Comparison of ENCODE assay signal across 8 mouse cellular contexts in genomic region chr6:23249616-23250287, GRCm38 (mm10). TPM values are rescaled to one million over a fixed set of nuclear protein-coding genes. Genes with fewer than 3 reads are reported as not detected.
A peak's percentile ranks its signal among the peaks of the same experiment; 100 is the strongest.
DNase-seq lines count a peak whose midpoint lies in the region; ATAC-seq and TF ChIP-seq lines count a peak whose summit lies in the region.
"Had no signal": no experiment of that assay in that cellular context is flagged by ENCODE, and none has a peak within 500 bp of the region (broad histone marks: within the 10 kb centered on the region; RNA-seq: fewer than 3 reads in every experiment).

No protein-coding gene starts in this region.

- H3K27ac ChIP-seq in lung, embryonic 15.5 days: no peak overlapping the region
- H3K27ac ChIP-seq in forebrain, embryonic 11.5 days (ENCODE audit: low read depth, low read length): peak overlapping the region; percentile 94
- H3K27ac ChIP-seq in limb, embryonic 14.5 days (replicated peaks; ENCODE audit: low read depth, low read length): no peak overlapping the region
- H3K27ac ChIP-seq in stomach, embryonic 16.5 days (ENCODE audit: low read length): no peak overlapping the region

- peak overlapping the region; percentile 70 for H3K4me2 ChIP-seq in lung, embryonic 15.5 days
- peak overlapping the region; percentile 75 for H3K4me2 ChIP-seq in forebrain, embryonic 11.5 days (ENCODE audit: low read depth, low read length, severe bottlenecking)
- H3K4me2 ChIP-seq in limb, embryonic 14.5 days (replicated peaks; ENCODE audit: low read depth, low read length, severe bottlenecking): peak overlapping the region; percentile 73
- H3K4me2 ChIP-seq in stomach, embryonic 16.5 days (ENCODE audit: low read depth, low read length): peak overlapping the region; percentile 58

- H3K4me3 ChIP-seq in lung, embryonic 15.5 days: peak overlapping the region; percentile 37
- H3K4me3 ChIP-seq in forebrain, embryonic 11.5 days (ENCODE audit: low read depth, low read length): peak overlapping the region; percentile 66
- peak overlapping the region; percentile 42 for H3K4me3 ChIP-seq in limb, embryonic 14.5 days (replicated peaks; ENCODE audit: low read length)
- H3K4me3 ChIP-seq in stomach, embryonic 16.5 days (replicated peaks; ENCODE audit: low read length): peak overlapping the region; percentile 43

- H3K9me3 ChIP-seq in lung, embryonic 15.5 days: no peaks in the 10 kb centered on the region
- no peaks in the 10 kb centered on the region for H3K9me3 ChIP-seq in forebrain, embryonic 11.5 days (ENCODE audit: control insufficient read depth, low read length)
- H3K9me3 ChIP-seq in limb, embryonic 14.5 days (ENCODE audit: control insufficient read depth, low read length): no peaks in the 10 kb centered on the region
- no peaks in the 10 kb centered on the region for H3K9me3 ChIP-seq in stomach, embryonic 16.5 days (replicated peaks; ENCODE audit: control insufficient read depth, low read length)

- ATAC-seq in lung, embryonic 15.5 days (ENCODE audit: borderline replicate concordance, extremely low read depth, low FRiP score, low TSS enrichment): peak; percentile 50; the same call in 1 of the 2 replicates
- peak; percentile 41 for ATAC-seq in forebrain, embryonic 11.5 days (replicated peaks; ENCODE audit: low FRiP score)
- ATAC-seq in limb, embryonic 14.5 days (ENCODE audit: low FRiP score, low read depth): peak; percentile 38; the same call in 1 of the 2 replicates
- peak; percentile 60; the same call in 1 of the 2 replicates for ATAC-seq in stomach, embryonic 16.5 days (ENCODE audit: insufficient read depth, low FRiP score)

- H3K4me1 ChIP-seq in lung, embryonic 15.5 days: peaks cover 31% of the 10 kb centered on the region
- peaks cover 12% of the 10 kb centered on the region for H3K4me1 ChIP-seq in forebrain, embryonic 11.5 days (replicated peaks; ENCODE audit: control insufficient read depth, insufficient read depth, low read length)
- peaks cover 16% of the 10 kb centered on the region for H3K4me1 ChIP-seq in limb, embryonic 14.5 days (ENCODE audit: control insufficient read depth, insufficient read depth, low read length)
- H3K4me1 ChIP-seq in stomach, embryonic 16.5 days (ENCODE audit: control insufficient read depth, insufficient read depth, low read length): peaks cover 6% of the 10 kb centered on the region; the same call in 1 of the 2 replicates

- no peak for TF ChIP-seq POLR2A in limb, embryonic 14.5 days (IDR thresholded peaks at IDR 0.05; ENCODE audit: borderline replicate concordance, extremely low read depth, insufficient read depth, insufficient read length)

- WGBS in lung, embryonic 15.5 days: 3% methylated on average over 24 of the region's 29 CpGs
- WGBS in forebrain, embryonic 11.5 days: under 1% methylated on average over 29 of the region's 29 CpGs
- WGBS in limb, embryonic 14.5 days: under 1% methylated on average over 27 of the region's 29 CpGs
- under 1% methylated on average over 29 of the region's 29 CpGs for WGBS in stomach, embryonic 16.5 days

- H3K9ac ChIP-seq in lung, embryonic 15.5 days: no peak overlapping the region
- H3K9ac ChIP-seq in forebrain, embryonic 11.5 days (ENCODE audit: low read length): peak overlapping the region; percentile 91
- no peak overlapping the region for H3K9ac ChIP-seq in limb, embryonic 14.5 days (ENCODE audit: low read depth, low read length, severe bottlenecking)
- H3K9ac ChIP-seq in stomach, embryonic 16.5 days (ENCODE audit: low read length): no peak overlapping the region

- H3K27me3 ChIP-seq in lung, embryonic 15.5 days: peaks cover 92% of the 10 kb centered on the region
- H3K27me3 ChIP-seq in forebrain, embryonic 11.5 days (ENCODE audit: control insufficient read depth, insufficient read depth, low read length): peaks cover 9% of the 10 kb centered on the region
- peaks cover 90% of the 10 kb centered on the region for H3K27me3 ChIP-seq in limb, embryonic 14.5 days (ENCODE audit: control insufficient read depth, insufficient read depth, low read length)
- H3K27me3 ChIP-seq in stomach, embryonic 16.5 days (ENCODE audit: control insufficient read depth, insufficient read depth, low read length): peaks cover 77% of the 10 kb centered on the region

- H3K36me3 ChIP-seq in lung, embryonic 15.5 days: no peaks in the 10 kb centered on the region
- H3K36me3 ChIP-seq in forebrain, embryonic 11.5 days (ENCODE audit: control insufficient read depth, insufficient read depth, low read length): no peaks in the 10 kb centered on the region
- H3K36me3 ChIP-seq in limb, embryonic 14.5 days (ENCODE audit: control insufficient read depth, insufficient read depth, low read length): no peaks in the 10 kb centered on the region
- no peaks in the 10 kb centered on the region for H3K36me3 ChIP-seq in stomach, embryonic 16.5 days (ENCODE audit: control insufficient read depth, insufficient read depth, low read length)

- no peak for DNase-seq in lung, postnatal 10 days
- DNase-seq in forebrain, embryonic 11.5 days (ENCODE audit: low spot score): peak; percentile 85
- no peak for DNase-seq in limb, embryonic 14.5 days (ENCODE audit: low spot score)
- no peak for DNase-seq in ovary, postnatal 10 days (ENCODE audit: low spot score)
- no peak for DNase-seq in thymus, postnatal 25 days

RNA-seq across cellular contexts. Expression of gene Fezf1, which starts 1.6 kb away (rescaled TPM):
- polyA plus RNA-seq in lung, embryonic 15.5 days (2015; fragmentation: Nextera tagmentation; extraction: Ambion mirVana): not detected in 2 replicates
- polyA plus RNA-seq in forebrain, embryonic 11.5 days (2014; fragmentation: Nextera tagmentation; extraction: Ambion mirVana): 34.9 and 37.0 TPM in 2 replicates
- 0.05 and 0.11 TPM in 2 replicates for polyA plus RNA-seq in limb, embryonic 14.5 days (2012; rRNA removed)
- not detected in 2 replicates for polyA plus RNA-seq in limb, embryonic 14.5 days (2014; fragmentation: Nextera tagmentation; extraction: Ambion mirVana)
- polyA plus RNA-seq in stomach, embryonic 16.5 days (2015; fragmentation: Nextera tagmentation; extraction: Ambion mirVana): not detected in 2 replicates
- polyA plus RNA-seq: small intestine, adult 2 months had no signal

Comparison
In these comparisons a context has a peak if more than half of its experiments do, and no peak if none do; other contexts are left out.
1. RNA of gene Fezf1, which starts 1.6 kb away (polyA plus RNA-seq): 34.9 to 37.0 TPM in forebrain, embryonic 11.5 days; 0.05 to 0.11 TPM in limb, embryonic 14.5 days, not detected in lung, embryonic 15.5 days and not detected in stomach, embryonic 16.5 days; every median in the first group is over 10 times any median in the second.
2. Peak in every context shown above with its lines, with median percentiles within 50 percentile points of each other: ATAC-seq, H3K4me2 ChIP-seq and H3K4me3 ChIP-seq.